Mouse (Mus musculus): ENCODE data around the gene Tsg101. TPM values are rescaled to one million over a fixed set of nuclear protein-coding genes. Genes with fewer than 3 reads are reported as not detected.
A peak's percentile ranks its signal among the peaks of the same experiment; 100 is the strongest.

Gene Tsg101
- polyA plus RNA-seq, 1 experiment from 2014 or later = 193 TPM

- H3K9me3 ChIP-seq (replicated peaks) = no peaks in the 10 kb centered on the region
- H3K27me3 ChIP-seq = no peaks in the 10 kb centered on the region
- under 1% methylated on average over 36 of the region's 36 CpGs for WGBS
- H3K4me1 ChIP-seq = peaks cover 14% of the 10 kb centered on the region
- peak overlapping the region; percentile 96 for H3K4me3 ChIP-seq (replicated peaks)
- peak; percentile 42; the same call in 1 of the 2 replicates for ATAC-seq (ENCODE audit: insufficient number of reproducible peaks, low FRiP score, low TSS enrichment, low read depth)
- peaks cover 29% of the 10 kb centered on the region for H3K36me3 ChIP-seq
- peak overlapping the region; percentile 99 for H3K27ac ChIP-seq (replicated peaks)
- peak overlapping the region; percentile 70 for H3K4me2 ChIP-seq (replicated peaks)
- H3K9ac ChIP-seq = peak overlapping the region; percentile 96
Observed at GRCm38 (mm10) chr7:46845978-46846485, 73.7 kb downstream of the Tsg101 start.

GRCm38 (mm10) chr7:46845211-46845977 lies 74.4 kb downstream of the Tsg101 start:
- Histone ChIP-seq H3K27ac (replicated peaks) (peak overlapping the region; percentile 99), H3K27me3 (no peaks in the 10 kb centered on the region), H3K9ac (peak overlapping the region; percentile 96), H3K4me3 (replicated peaks) (peak overlapping the region; percentile 96), H3K4me2 (replicated peaks) (peak overlapping the region; percentile 70), H3K9me3 (replicated peaks) (no peaks in the 10 kb centered on the region), H3K4me1 (peaks cover 14% of the 10 kb centered on the region), H3K36me3 (peaks cover 26% of the 10 kb centered on the region)
- WGBS = under 1% methylated on average over 50 of the region's 51 CpGs
- ATAC-seq (ENCODE audit: insufficient number of reproducible peaks, low FRiP score, low TSS enrichment, low read depth) = peak; percentile 91

GRCm38 (mm10) chr7:46843576-46843975 lies 76.2 kb downstream of the Tsg101 start:
- Histone ChIP-seq H3K4me3 (replicated peaks) (no peak overlapping the region), H3K4me1 (peaks cover 28% of the 10 kb centered on the region), H3K36me3 (peaks cover 8% of the 10 kb centered on the region; the same call in 1 of the 2 replicates), H3K27ac (replicated peaks) (no peak overlapping the region), H3K4me2 (replicated peaks) (no peak overlapping the region), H3K9me3 (replicated peaks) (no peaks in the 10 kb centered on the region), H3K9ac (no peak overlapping the region), H3K27me3 (no peaks in the 10 kb centered on the region)
- 84% methylated on average over 4 of the region's 4 CpGs for WGBS
- no peak for ATAC-seq (ENCODE audit: insufficient number of reproducible peaks, low FRiP score, low TSS enrichment, low read depth)

- H3K4me1 ChIP-seq = peaks cover 37% of the 10 kb centered on the region
- no peak for ATAC-seq (ENCODE audit: insufficient number of reproducible peaks, low FRiP score, low TSS enrichment, low read depth)
- H3K9ac ChIP-seq = no peak overlapping the region
- WGBS = 24% methylated on average over 5 of the region's 5 CpGs
- H3K36me3 ChIP-seq = no peaks in the 10 kb centered on the region
- H3K27me3 ChIP-seq = no peaks in the 10 kb centered on the region
- H3K4me2 ChIP-seq (replicated peaks) = no peak overlapping the region
- H3K4me3 ChIP-seq (replicated peaks) = no peak overlapping the region
- no peak overlapping the region for H3K27ac ChIP-seq (replicated peaks)
- H3K9me3 ChIP-seq (replicated peaks) = no peaks in the 10 kb centered on the region
Observed at GRCm38 (mm10) chr7:46842278-46842677, 77.5 kb downstream of the Tsg101 start.

- no peak within 1 kb of the TSS for H3K4me3 ChIP-seq (replicated peaks)
- no peak for ATAC-seq (ENCODE audit: insufficient number of reproducible peaks, low FRiP score, low TSS enrichment, low read depth)
- no peaks in the 10 kb centered on the region for H3K36me3 ChIP-seq
- no peaks in the 10 kb centered on the region for H3K27me3 ChIP-seq
- no peak within 1 kb of the TSS for H3K27ac ChIP-seq (replicated peaks)
- H3K9ac ChIP-seq = no peak within 1 kb of the TSS
- H3K4me1 ChIP-seq = peaks cover 32% of the 10 kb centered on the region
- no peak within 1 kb of the TSS for H3K4me2 ChIP-seq (replicated peaks)
- 32% methylated on average over 6 of the region's 6 CpGs for WGBS
- no peaks in the 10 kb centered on the region for H3K9me3 ChIP-seq (replicated peaks)
Observed at GRCm38 (mm10) chr7:46840787-46841525, 78.8 kb downstream of the Tsg101 start, which contains the start of gene Ldha. Gene Ldha, plus strand, starts transcription at chr7:46841475.

GRCm38 (mm10) chr7:46840326-46840725 lies 79.4 kb downstream of the Tsg101 start:
- Histone ChIP-seq H3K4me1 (peaks cover 31% of the 10 kb centered on the region), H3K36me3 (no peaks in the 10 kb centered on the region), H3K27ac (replicated peaks) (no peak overlapping the region), H3K9ac (no peak overlapping the region), H3K4me2 (replicated peaks) (no peak overlapping the region), H3K27me3 (no peaks in the 10 kb centered on the region), H3K4me3 (replicated peaks) (no peak overlapping the region), H3K9me3 (replicated peaks) (no peaks in the 10 kb centered on the region)
- ATAC-seq (ENCODE audit: insufficient number of reproducible peaks, low FRiP score, low TSS enrichment, low read depth) = no peak
- WGBS = 46% methylated on average over 4 of the region's 4 CpGs

- WGBS = 71% methylated on average over 5 of the region's 5 CpGs
- no peak overlapping the region for H3K27ac ChIP-seq (replicated peaks)
- no peak overlapping the region for H3K4me3 ChIP-seq (replicated peaks)
- no peaks in the 10 kb centered on the region for H3K9me3 ChIP-seq (replicated peaks)
- H3K4me1 ChIP-seq = peaks cover 27% of the 10 kb centered on the region
- H3K9ac ChIP-seq = no peak overlapping the region
- no peak overlapping the region for H3K4me2 ChIP-seq (replicated peaks)
- no peaks in the 10 kb centered on the region for H3K27me3 ChIP-seq
- no peak for ATAC-seq (ENCODE audit: insufficient number of reproducible peaks, low FRiP score, low TSS enrichment, low read depth)
- H3K36me3 ChIP-seq = no peaks in the 10 kb centered on the region
Observed at GRCm38 (mm10) chr7:46839861-46840260, 79.9 kb downstream of the Tsg101 start.

GRCm38 (mm10) chr7:46839446-46839845 lies 80.3 kb downstream of the Tsg101 start:
- Histone ChIP-seq H3K9me3 (replicated peaks) (no peaks in the 10 kb centered on the region), H3K4me3 (replicated peaks) (no peak overlapping the region), H3K4me1 (peaks cover 24% of the 10 kb centered on the region), H3K27ac (replicated peaks) (peak overlapping the region; percentile 91), H3K4me2 (replicated peaks) (peak overlapping the region; percentile 32), H3K9ac (no peak overlapping the region), H3K27me3 (no peaks in the 10 kb centered on the region), H3K36me3 (no peaks in the 10 kb centered on the region)
- WGBS = 37% methylated on average over 7 of the region's 7 CpGs
- ATAC-seq (ENCODE audit: insufficient number of reproducible peaks, low FRiP score, low TSS enrichment, low read depth) = peak; percentile 26; the same call in 1 of the 2 replicates

Other genes starting within 250 kb of the Tsg101 start
- gene Tph1, start 247.4 kb downstream of the Tsg101 start, polyA plus RNA-seq (2015; fragmentation: Nextera tagmentation; extraction: Ambion mirVana) = 2.2 and 3.4 TPM in 2 replicates
- 26.4 and 27.8 TPM in 2 replicates for gene Saal1, start 209.3 kb downstream of the Tsg101 start, polyA plus RNA-seq (2015; fragmentation: Nextera tagmentation; extraction: Ambion mirVana)
- gene Saa3, start 204.3 kb downstream of the Tsg101 start, polyA plus RNA-seq (2015; fragmentation: Nextera tagmentation; extraction: Ambion mirVana) = 0.33 and 0.91 TPM in 2 replicates
- gene Saa4, start 187.4 kb downstream of the Tsg101 start, polyA plus RNA-seq (2015; fragmentation: Nextera tagmentation; extraction: Ambion mirVana) = not detected in 2 replicates
- 0.80 TPM in 1 of 2 replicates, not detected in the other for gene Saa1, start 177.0 kb downstream of the Tsg101 start, polyA plus RNA-seq (2015; fragmentation: Nextera tagmentation; extraction: Ambion mirVana)
- gene Saa2, start 168.2 kb downstream of the Tsg101 start, polyA plus RNA-seq (2015; fragmentation: Nextera tagmentation; extraction: Ambion mirVana) = not detected in 2 replicates
- gene Hps5, start 123.9 kb downstream of the Tsg101 start, polyA plus RNA-seq (2015; fragmentation: Nextera tagmentation; extraction: Ambion mirVana) = 21.2 and 23.4 TPM in 2 replicates
- 47.1 and 48.5 TPM in 2 replicates for gene Gtf2h1, start 123.9 kb downstream of the Tsg101 start, polyA plus RNA-seq (2015; fragmentation: Nextera tagmentation; extraction: Ambion mirVana)
- gene Ldha, start 78.5 kb downstream of the Tsg101 start, polyA plus RNA-seq (2015; fragmentation: Nextera tagmentation; extraction: Ambion mirVana) = 1,512 and 1,560 TPM in 2 replicates
- gene Ldhc, start 58.8 kb downstream of the Tsg101 start, polyA plus RNA-seq (2015; fragmentation: Nextera tagmentation; extraction: Ambion mirVana) = 0.35 TPM in 1 of 2 replicates, not detected in the other
- 9.8 and 10.7 TPM in 2 replicates for gene Uevld, start 38.6 kb upstream of the Tsg101 start, polyA plus RNA-seq (2015; fragmentation: Nextera tagmentation; extraction: Ambion mirVana)
- gene Gm9999, start 63.6 kb upstream of the Tsg101 start, polyA plus RNA-seq (2015; fragmentation: Nextera tagmentation; extraction: Ambion mirVana) = not detected in 2 replicates
- gene Spty2d1, start 88.4 kb upstream of the Tsg101 start, polyA plus RNA-seq (2015; fragmentation: Nextera tagmentation; extraction: Ambion mirVana) = 20.5 and 21.3 TPM in 2 replicates
- 20.3 and 22.3 TPM in 2 replicates for gene Tmem86a, start 130.6 kb upstream of the Tsg101 start, polyA plus RNA-seq (2015; fragmentation: Nextera tagmentation; extraction: Ambion mirVana)
- 0.14 and 0.47 TPM in 2 replicates for gene Ptpn5, start 213.7 kb upstream of the Tsg101 start, polyA plus RNA-seq (2015; fragmentation: Nextera tagmentation; extraction: Ambion mirVana)